Mouse (Mus musculus): ENCODE data around the gene Nkd1. TPM values are rescaled to one million over a fixed set of nuclear protein-coding genes. Genes with fewer than 3 reads are reported as not detected.

The Nkd1 gene
- polyA plus RNA-seq, 1 experiment from 2014 or later = 45.8 TPM

DNA sequence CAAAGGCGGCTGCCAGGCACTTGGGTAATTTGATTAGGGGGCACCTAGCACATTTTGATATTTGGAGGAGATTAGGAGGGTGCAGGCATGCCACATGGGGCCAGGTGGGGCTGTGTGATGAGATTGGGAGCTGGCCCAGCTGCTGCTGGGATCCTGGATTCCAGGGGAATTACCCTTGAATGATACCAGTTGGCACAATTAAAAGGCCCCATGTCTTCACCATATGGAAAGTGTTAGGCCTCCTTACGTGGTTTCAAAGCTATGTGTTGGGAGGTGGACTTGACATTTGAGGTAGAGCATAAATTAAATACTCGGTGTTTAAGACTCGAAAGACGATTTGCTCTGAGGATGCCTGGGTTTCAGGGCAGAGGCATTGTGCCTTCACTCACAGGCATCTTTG, 5.1 kb downstream of the Nkd1 start:
- H3K4me3 ChIP-seq (ENCODE audit: low read length) = no peak overlapping the region
- no peaks in the 10 kb centered on the region for H3K9me3 ChIP-seq (ENCODE audit: control insufficient read depth, low read length)
- H3K4me1 ChIP-seq (ENCODE audit: control insufficient read depth, insufficient read depth, low read depth, low read length) = peaks cover 24% of the 10 kb centered on the region
- no peak for ATAC-seq
- 66% methylated on average over 5 of the region's 5 CpGs for WGBS
- no peak overlapping the region for H3K4me2 ChIP-seq (ENCODE audit: low read length)
- H3K27me3 ChIP-seq (replicated peaks; ENCODE audit: control insufficient read depth, insufficient read depth, low read length) = no peaks in the 10 kb centered on the region
- no peak overlapping the region for H3K27ac ChIP-seq (ENCODE audit: low read depth, low read length)
- H3K36me3 ChIP-seq (ENCODE audit: control insufficient read depth, insufficient read depth, low read length) = no peaks in the 10 kb centered on the region; the same call in 1 of the 2 replicates
- no peak overlapping the region for H3K9ac ChIP-seq (ENCODE audit: low read depth, low read length)

DNA sequence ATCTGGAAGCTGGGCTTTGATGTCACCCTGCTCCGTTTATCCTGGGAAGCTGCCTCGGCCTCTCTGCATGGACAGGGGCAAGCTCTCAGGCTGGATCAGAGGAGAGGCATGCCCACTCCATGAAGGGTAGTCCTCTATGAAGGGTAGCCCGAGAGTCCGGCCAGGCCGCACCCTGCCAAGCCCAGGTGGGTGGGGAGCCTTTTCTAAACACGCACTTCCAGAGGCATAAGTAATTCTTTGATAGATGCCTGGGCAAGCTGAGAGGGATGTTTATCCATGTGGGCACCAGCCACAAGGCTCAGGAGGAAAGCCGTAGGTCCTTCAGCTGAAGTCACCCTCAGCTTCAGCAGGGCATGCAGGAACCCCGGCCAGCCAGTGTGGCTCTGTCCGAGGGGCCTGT, 7.0 kb downstream of the Nkd1 start:
- Histone ChIP-seq H3K4me3 (ENCODE audit: low read length) (no peak overlapping the region), H3K27me3 (replicated peaks; ENCODE audit: control insufficient read depth, insufficient read depth, low read length) (no peaks in the 10 kb centered on the region), H3K9me3 (ENCODE audit: control insufficient read depth, low read length) (no peaks in the 10 kb centered on the region), H3K36me3 (ENCODE audit: control insufficient read depth, insufficient read depth, low read length) (no peaks in the 10 kb centered on the region; the same call in 1 of the 2 replicates), H3K4me2 (ENCODE audit: low read length) (no peak overlapping the region), H3K4me1 (ENCODE audit: control insufficient read depth, insufficient read depth, low read depth, low read length) (peaks cover 12% of the 10 kb centered on the region), H3K9ac (ENCODE audit: low read depth, low read length) (no peak overlapping the region), H3K27ac (ENCODE audit: low read depth, low read length) (no peak overlapping the region)
- no peak for ATAC-seq
- 91% methylated on average over 9 of the region's 9 CpGs for WGBS

- H3K9ac ChIP-seq (ENCODE audit: low read depth, low read length) = no peak overlapping the region
- H3K9me3 ChIP-seq (ENCODE audit: control insufficient read depth, low read length) = no peaks in the 10 kb centered on the region
- H3K36me3 ChIP-seq (ENCODE audit: control insufficient read depth, insufficient read depth, low read length) = no peaks in the 10 kb centered on the region; the same call in 1 of the 2 replicates
- ATAC-seq = no peak
- H3K27me3 ChIP-seq (replicated peaks; ENCODE audit: control insufficient read depth, insufficient read depth, low read length) = no peaks in the 10 kb centered on the region
- H3K27ac ChIP-seq (ENCODE audit: low read depth, low read length) = no peak overlapping the region
- H3K4me2 ChIP-seq (ENCODE audit: low read length) = no peak overlapping the region
- H3K4me3 ChIP-seq (ENCODE audit: low read length) = no peak overlapping the region
- WGBS = 81% methylated on average over 4 of the region's 4 CpGs
- peaks cover 2% of the 10 kb centered on the region; the same call in 1 of the 2 replicates for H3K4me1 ChIP-seq (ENCODE audit: control insufficient read depth, insufficient read depth, low read depth, low read length)
These were observed 8.6 kb downstream of the Nkd1 start for GRCm38 (mm10) chr8:88529798-88530197.

DNA sequence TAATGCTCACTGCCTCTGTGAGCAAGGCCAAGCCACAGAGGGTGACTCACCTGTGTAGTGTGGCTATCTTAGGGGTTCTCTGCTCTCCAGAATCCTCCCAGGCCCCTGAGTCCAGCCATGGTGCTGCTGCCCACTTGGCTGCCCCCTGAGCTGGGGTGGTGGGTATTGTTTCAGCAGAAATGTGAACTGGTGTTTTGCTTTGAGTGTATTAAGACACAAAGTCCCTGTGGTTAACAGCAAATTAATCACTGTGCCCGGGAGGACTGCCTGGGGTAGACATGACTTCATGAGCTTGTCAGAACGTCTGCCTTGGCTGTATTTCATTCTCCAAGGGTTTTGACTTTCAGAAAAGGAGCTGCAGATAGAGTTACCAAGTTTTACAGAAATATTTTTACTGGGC, 15.9 kb downstream of the Nkd1 start:
- ATAC-seq = no peak
- H3K4me1 ChIP-seq (ENCODE audit: control insufficient read depth, insufficient read depth, low read depth, low read length) = no peaks in the 10 kb centered on the region
- no peaks in the 10 kb centered on the region for H3K27me3 ChIP-seq (replicated peaks; ENCODE audit: control insufficient read depth, insufficient read depth, low read length)
- H3K9me3 ChIP-seq (ENCODE audit: control insufficient read depth, low read length) = no peaks in the 10 kb centered on the region
- no peak overlapping the region for H3K4me2 ChIP-seq (ENCODE audit: low read length)
- no peaks in the 10 kb centered on the region for H3K36me3 ChIP-seq (ENCODE audit: control insufficient read depth, insufficient read depth, low read length)
- no peak overlapping the region for H3K9ac ChIP-seq (ENCODE audit: low read depth, low read length)
- 27% methylated on average over 2 of the region's 2 CpGs for WGBS
- H3K27ac ChIP-seq (ENCODE audit: low read depth, low read length) = no peak overlapping the region
- no peak overlapping the region for H3K4me3 ChIP-seq (ENCODE audit: low read length)

GRCm38 (mm10) chr8:88537998-88538975, 17.1 kb downstream of the Nkd1 start:
- no peak overlapping the region for H3K4me3 ChIP-seq (ENCODE audit: low read length)
- no peak overlapping the region for H3K27ac ChIP-seq (ENCODE audit: low read depth, low read length)
- H3K36me3 ChIP-seq (ENCODE audit: control insufficient read depth, insufficient read depth, low read length) = no peaks in the 10 kb centered on the region
- H3K4me2 ChIP-seq (ENCODE audit: low read length) = no peak overlapping the region
- 59% methylated on average over 19 of the region's 19 CpGs for WGBS
- no peak for ATAC-seq
- H3K9me3 ChIP-seq (ENCODE audit: control insufficient read depth, low read length) = no peaks in the 10 kb centered on the region
- H3K4me1 ChIP-seq (ENCODE audit: control insufficient read depth, insufficient read depth, low read depth, low read length) = no peaks in the 10 kb centered on the region
- H3K27me3 ChIP-seq (replicated peaks; ENCODE audit: control insufficient read depth, insufficient read depth, low read length) = no peaks in the 10 kb centered on the region
- no peak overlapping the region for H3K9ac ChIP-seq (ENCODE audit: low read depth, low read length)

GRCm38 (mm10) chr8:88538976-88539371, 17.8 kb downstream of the Nkd1 start:
- Histone ChIP-seq H3K4me2 (ENCODE audit: low read length) (no peak overlapping the region), H3K4me1 (ENCODE audit: control insufficient read depth, insufficient read depth, low read depth, low read length) (no peaks in the 10 kb centered on the region), H3K9ac (ENCODE audit: low read depth, low read length) (no peak overlapping the region), H3K27ac (ENCODE audit: low read depth, low read length) (no peak overlapping the region), H3K4me3 (ENCODE audit: low read length) (no peak overlapping the region), H3K36me3 (ENCODE audit: control insufficient read depth, insufficient read depth, low read length) (no peaks in the 10 kb centered on the region), H3K27me3 (replicated peaks; ENCODE audit: control insufficient read depth, insufficient read depth, low read length) (no peaks in the 10 kb centered on the region), H3K9me3 (ENCODE audit: control insufficient read depth, low read length) (no peaks in the 10 kb centered on the region)
- ATAC-seq = no peak
- WGBS = 81% methylated on average over 7 of the region's 7 CpGs

GRCm38 (mm10) chr8:88539963-88540362, 18.8 kb downstream of the Nkd1 start:
- WGBS = 89% methylated on average over 4 of the region's 4 CpGs

DNA sequence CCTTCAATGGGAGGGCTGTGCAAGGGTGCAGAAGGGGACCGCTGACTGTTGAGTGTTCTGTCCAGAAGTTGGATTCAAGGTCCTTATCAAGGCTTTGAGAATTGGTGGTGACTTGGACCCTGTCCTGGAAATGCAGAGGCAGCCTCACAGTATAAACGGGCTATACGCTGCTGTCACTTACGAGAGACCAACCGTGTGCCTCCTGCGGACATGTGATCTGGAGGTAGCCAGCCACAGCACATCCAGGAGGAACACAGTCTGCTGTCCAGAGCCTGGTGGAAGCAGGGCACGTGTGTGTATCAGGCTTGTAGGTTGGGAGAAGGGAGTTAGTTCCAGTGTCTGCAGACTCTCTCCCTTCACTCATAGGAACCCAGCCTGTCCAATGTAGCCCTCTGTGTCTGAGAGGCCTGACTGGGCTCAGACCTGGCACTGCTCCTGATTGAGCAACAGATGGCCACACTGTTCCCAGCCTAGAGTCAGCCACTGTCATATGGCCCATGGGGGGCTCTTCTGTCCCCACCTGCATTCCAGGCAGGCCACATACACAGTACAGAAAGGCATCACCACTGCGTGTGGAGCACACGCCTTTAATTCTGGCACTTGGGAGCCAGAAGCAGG, 21.6 kb downstream of the Nkd1 start:
- Histone ChIP-seq H3K27me3 (replicated peaks; ENCODE audit: control insufficient read depth, insufficient read depth, low read length) (no peaks in the 10 kb centered on the region), H3K9me3 (ENCODE audit: control insufficient read depth, low read length) (no peaks in the 10 kb centered on the region), H3K4me1 (ENCODE audit: control insufficient read depth, insufficient read depth, low read depth, low read length) (no peaks in the 10 kb centered on the region), H3K4me3 (ENCODE audit: low read length) (no peak overlapping the region), H3K27ac (ENCODE audit: low read depth, low read length) (no peak overlapping the region), H3K4me2 (ENCODE audit: low read length) (no peak overlapping the region), H3K36me3 (ENCODE audit: control insufficient read depth, insufficient read depth, low read length) (no peaks in the 10 kb centered on the region), H3K9ac (ENCODE audit: low read depth, low read length) (no peak overlapping the region)
- peak; percentile 49; the same call in 1 of the 2 replicates for ATAC-seq
- WGBS = 69% methylated on average over 9 of the region's 9 CpGs

More at GRCm38 (mm10) chr8:88539963-88540362, 18.8 kb downstream of the Nkd1 start:
- no peaks in the 10 kb centered on the region for H3K9me3 ChIP-seq (ENCODE audit: control insufficient read depth, low read length)
- H3K9ac ChIP-seq (ENCODE audit: low read depth, low read length) = no peak overlapping the region
- H3K4me1 ChIP-seq (ENCODE audit: control insufficient read depth, insufficient read depth, low read depth, low read length) = no peaks in the 10 kb centered on the region
- no peak for ATAC-seq
- no peak overlapping the region for H3K27ac ChIP-seq (ENCODE audit: low read depth, low read length)
- no peak overlapping the region for H3K4me3 ChIP-seq (ENCODE audit: low read length)
- H3K4me2 ChIP-seq (ENCODE audit: low read length) = no peak overlapping the region
- H3K36me3 ChIP-seq (ENCODE audit: control insufficient read depth, insufficient read depth, low read length) = no peaks in the 10 kb centered on the region
- no peaks in the 10 kb centered on the region for H3K27me3 ChIP-seq (replicated peaks; ENCODE audit: control insufficient read depth, insufficient read depth, low read length)

GRCm38 (mm10) chr8:88544677-88545076, 23.5 kb downstream of the Nkd1 start:
- H3K36me3 ChIP-seq (ENCODE audit: control insufficient read depth, insufficient read depth, low read length) = peaks cover 9% of the 10 kb centered on the region
- H3K9ac ChIP-seq (ENCODE audit: low read depth, low read length) = no peak overlapping the region
- H3K9me3 ChIP-seq (ENCODE audit: control insufficient read depth, low read length) = peaks cover 7% of the 10 kb centered on the region; the same call in 1 of the 2 replicates
- H3K4me1 ChIP-seq (ENCODE audit: control insufficient read depth, insufficient read depth, low read depth, low read length) = no peaks in the 10 kb centered on the region
- ATAC-seq = no peak; the same call in 1 of the 2 replicates
- no peak overlapping the region for H3K4me2 ChIP-seq (ENCODE audit: low read length)
- no peak overlapping the region for H3K4me3 ChIP-seq (ENCODE audit: low read length)
- WGBS = 82% methylated on average over 4 of the region's 4 CpGs
- no peak overlapping the region for H3K27ac ChIP-seq (ENCODE audit: low read depth, low read length)
- no peaks in the 10 kb centered on the region for H3K27me3 ChIP-seq (replicated peaks; ENCODE audit: control insufficient read depth, insufficient read depth, low read length)

All from hindbrain, embryonic 16.5 days (tissue).